Mouse (Mus musculus) hindbrain, embryonic 13.5 days (tissue): ENCODE data around the gene Mst1r. TPM values are rescaled to one million over a fixed set of nuclear protein-coding genes. Genes with fewer than 3 reads are reported as not detected.

Source experiments
- ATAC-seq: fragments of 200-750 bp; cut with Nextera tagmentation; 2 replicates; pipeline ENCODE4 v1.8.0; 2017; ENCODE audit warnings: moderate TSS enrichment; ENCODE audit not compliant: low FRiP score
- H3K27ac ChIP-seq: fragments of 300-500 bp; sonication (generic); 2 replicates; pipeline ENCODE4 v1.5.1; 2015; ENCODE audit warnings: inconsistent platforms, mild to moderate bottlenecking, moderate library complexity
- H3K27me3 ChIP-seq: fragments of 300-500 bp; sonication (generic); 2 replicates; pipeline ENCODE4 v1.6.1; 2015; ENCODE audit warnings: mild to moderate bottlenecking, inconsistent platforms
- H3K36me3 ChIP-seq: fragments of 300-500 bp; sonication (generic); 2 replicates; pipeline ENCODE4 v1.6.1; 2015; ENCODE audit warnings: mild to moderate bottlenecking, inconsistent platforms
- H3K4me1 ChIP-seq: fragments of 300-500 bp; sonication (generic); replicated peaks from 2 replicates; pipeline ENCODE4 v1.6.1; 2015; ENCODE audit warnings: inconsistent platforms
- H3K4me2 ChIP-seq: fragments of 300-500 bp; sonication (generic); 2 replicates; pipeline ENCODE4 v1.6.1; 2015; ENCODE audit warnings: inconsistent platforms, mild to moderate bottlenecking, moderate library complexity
- H3K4me3 ChIP-seq: fragments of 300-500 bp; sonication (generic); 2 replicates; pipeline ENCODE4 v1.5.1; 2015; ENCODE audit warnings: mild to moderate bottlenecking, inconsistent platforms
- H3K9ac ChIP-seq: fragments of 300-500 bp; sonication (generic); 2 replicates; pipeline ENCODE4 v1.6.1; 2015; ENCODE audit warnings: mild to moderate bottlenecking, inconsistent platforms
- H3K9me3 ChIP-seq: fragments of 300-500 bp; sonication (generic); 2 replicates; pipeline ENCODE4 v1.6.1; 2016; ENCODE audit warnings: inconsistent platforms
- WGBS: fragments of 180-500 bp; shearing (Covaris S2); methylation state at CpG from one replicate; pipeline ENCODE4 v1.1.7; 2015; 5-methylcytosine and 5-hydroxymethylcytosine counted together
- polyA plus RNA-seq: library from polyadenylated mRNA; unstranded; fragments of >200 nt; fragmentation: Nextera tagmentation; extraction: Ambion mirVana; gene quantifications from 2 replicates; pipeline ENCODE4 v1.2.1, GENCODE M21; 2015

Mst1r gene
- polyA plus RNA-seq, 1 experiment from 2014 or later, result 2.1 TPM

GRCm38 (mm10) chr9:107898563-107898962 is 8.1 kb upstream of the Mst1r start:
- Histone ChIP-seq H3K9ac (no peak overlapping the region), H3K4me3 (no peak overlapping the region), H3K36me3 (peaks cover 60% of the 10 kb centered on the region), H3K27me3 (peaks cover 35% of the 10 kb centered on the region), H3K4me1 (peaks cover 19% of the 10 kb centered on the region), H3K4me2 (no peak overlapping the region), H3K9me3 (no peaks in the 10 kb centered on the region), H3K27ac (no peak overlapping the region)
- no peak for ATAC-seq
- WGBS, result 89% methylated on average over 10 of the region's 10 CpGs

DNA sequence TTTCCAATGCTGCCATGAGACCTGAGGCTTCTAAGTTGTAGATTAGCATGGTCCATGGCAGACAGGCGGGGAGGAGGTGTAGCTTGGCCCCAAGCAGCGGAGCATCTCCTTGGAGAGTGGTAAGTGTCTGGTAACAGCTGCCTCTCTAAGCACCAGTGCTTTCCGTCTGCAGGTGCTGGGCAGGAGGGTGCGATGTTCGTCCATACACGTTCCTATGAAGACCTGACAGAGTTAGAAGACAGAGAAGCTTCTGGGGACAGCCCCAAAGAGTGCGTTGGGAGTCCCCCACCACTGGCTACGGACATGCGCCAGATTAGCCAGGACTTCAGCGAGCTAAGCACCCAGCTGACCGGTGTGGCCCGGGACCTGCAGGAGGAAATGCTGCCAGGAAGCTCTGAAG is 6.8 kb upstream of the Mst1r start:
- peak overlapping the region; percentile 51 for H3K9ac ChIP-seq
- 81% methylated on average over 12 of the region's 12 CpGs for WGBS
- H3K27me3 ChIP-seq, result peaks cover 35% of the 10 kb centered on the region
- H3K4me1 ChIP-seq, result peaks cover 19% of the 10 kb centered on the region
- no peak for ATAC-seq
- no peak overlapping the region for H3K4me2 ChIP-seq
- peaks cover 60% of the 10 kb centered on the region for H3K36me3 ChIP-seq
- no peak overlapping the region for H3K4me3 ChIP-seq
- H3K9me3 ChIP-seq, result no peaks in the 10 kb centered on the region
- no peak overlapping the region for H3K27ac ChIP-seq

GRCm38 (mm10) chr9:107900840-107901626 is 5.6 kb upstream of the Mst1r start:
- Histone ChIP-seq H3K27ac (peak overlapping the region; percentile 73), H3K27me3 (peaks cover 35% of the 10 kb centered on the region)
- 4% methylated on average over 44 of the region's 44 CpGs for WGBS

DNA sequence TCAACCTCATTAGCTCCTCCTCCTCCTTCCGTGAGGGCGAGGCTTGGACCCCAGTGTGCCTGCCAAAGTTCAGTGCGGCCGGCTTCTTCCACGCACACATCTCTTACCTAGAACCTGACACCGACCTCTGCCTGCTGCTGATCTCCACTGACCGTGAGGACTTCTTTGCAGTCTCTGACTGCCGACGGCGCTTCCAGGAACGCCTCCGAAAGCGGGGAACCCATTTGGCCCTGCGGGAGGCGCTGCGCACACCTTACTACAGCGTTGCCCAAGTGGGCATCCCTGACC is 5.1 kb upstream of the Mst1r start:
- Histone ChIP-seq H3K4me1 (peaks cover 21% of the 10 kb centered on the region), H3K9me3 (no peaks in the 10 kb centered on the region), H3K27ac (no peak overlapping the region), H3K27me3 (peaks cover 35% of the 10 kb centered on the region), H3K4me2 (peak overlapping the region; percentile 62), H3K4me3 (no peak overlapping the region; the same call in 1 of the 2 replicates), H3K36me3 (peaks cover 50% of the 10 kb centered on the region), H3K9ac (peak overlapping the region; percentile 63; the same call in 1 of the 2 replicates)
- ATAC-seq, result peak; percentile 2; the same call in 1 of the 2 replicates
- 13% methylated on average over 17 of the region's 17 CpGs for WGBS

More at GRCm38 (mm10) chr9:107900840-107901626, 5.6 kb upstream of the Mst1r start:
- peak; percentile 52 for ATAC-seq
- Histone ChIP-seq H3K4me2 (peak overlapping the region; percentile 62), H3K9ac (peak overlapping the region; percentile 63), H3K4me3 (peak overlapping the region; percentile 37), H3K4me1 (peaks cover 19% of the 10 kb centered on the region), H3K36me3 (peaks cover 55% of the 10 kb centered on the region), H3K9me3 (no peaks in the 10 kb centered on the region)

GRCm38 (mm10) chr9:107904726-107905125 is 1.9 kb upstream of the Mst1r start:
- Histone ChIP-seq H3K4me2 (no peak overlapping the region), H3K9me3 (no peaks in the 10 kb centered on the region), H3K27ac (no peak overlapping the region), H3K4me3 (no peak overlapping the region), H3K36me3 (peaks cover 27% of the 10 kb centered on the region), H3K27me3 (peaks cover 43% of the 10 kb centered on the region), H3K4me1 (peaks cover 42% of the 10 kb centered on the region), H3K9ac (no peak overlapping the region)
- ATAC-seq, result peak; percentile 14; the same call in 1 of the 2 replicates
- 4% methylated on average over 4 of the region's 4 CpGs for WGBS

- H3K4me2 ChIP-seq, result peak overlapping the region; percentile 54
- H3K9me3 ChIP-seq, result no peaks in the 10 kb centered on the region
- peak overlapping the region; percentile 30 for H3K4me3 ChIP-seq
- peak overlapping the region; percentile 63 for H3K9ac ChIP-seq
- H3K27me3 ChIP-seq, result peaks cover 21% of the 10 kb centered on the region
- no peak for ATAC-seq
- H3K27ac ChIP-seq, result no peak overlapping the region
- 48% methylated on average over 31 of the region's 31 CpGs for WGBS
- peaks cover 13% of the 10 kb centered on the region for H3K36me3 ChIP-seq
- peaks cover 23% of the 10 kb centered on the region for H3K4me1 ChIP-seq
Measured at GRCm38 (mm10) chr9:107906967-107907800, 511 bp downstream of the Mst1r start.

GRCm38 (mm10) chr9:107907801-107908120 is 1.1 kb downstream of the Mst1r start:
- Histone ChIP-seq H3K9me3 (no peaks in the 10 kb centered on the region), H3K4me1 (peaks cover 23% of the 10 kb centered on the region), H3K27ac (no peak overlapping the region), H3K4me2 (peak overlapping the region; percentile 54; the same call in 1 of the 2 replicates), H3K36me3 (peaks cover 7% of the 10 kb centered on the region), H3K9ac (no peak overlapping the region), H3K4me3 (no peak overlapping the region), H3K27me3 (peaks cover 15% of the 10 kb centered on the region)
- no peak for ATAC-seq
- WGBS, result 82% methylated on average over 14 of the region's 14 CpGs

GRCm38 (mm10) chr9:107908410-107909158 is 1.9 kb downstream of the Mst1r start:
- ATAC-seq, result no peak
- 23% methylated on average over 18 of the region's 18 CpGs for whole genome bisulfite sequencing
- no peak overlapping the region for H3K9ac ChIP-seq
- H3K27me3 ChIP-seq, result peaks cover 14% of the 10 kb centered on the region
- peaks cover 23% of the 10 kb centered on the region for H3K4me1 ChIP-seq
- H3K36me3 ChIP-seq, result no peaks in the 10 kb centered on the region
- no peak overlapping the region for H3K4me2 ChIP-seq
- no peak overlapping the region for H3K4me3 ChIP-seq
- H3K27ac ChIP-seq, result no peak overlapping the region
- H3K9me3 ChIP-seq, result no peaks in the 10 kb centered on the region

GRCm38 (mm10) chr9:107910025-107910769 is 3.5 kb downstream of the Mst1r start:
- no peak overlapping the region for H3K4me2 ChIP-seq
- no peak overlapping the region for H3K9ac ChIP-seq
- no peaks in the 10 kb centered on the region for H3K9me3 ChIP-seq
- peaks cover 23% of the 10 kb centered on the region for H3K4me1 ChIP-seq
- peaks cover 14% of the 10 kb centered on the region for H3K27me3 ChIP-seq
- H3K27ac ChIP-seq, result no peak overlapping the region
- WGBS, result 92% methylated on average over 15 of the region's 15 CpGs
- no peak overlapping the region for H3K4me3 ChIP-seq
- no peaks in the 10 kb centered on the region for H3K36me3 ChIP-seq
- no peak for ATAC-seq

- Histone ChIP-seq H3K27ac (no peak overlapping the region), H3K4me3 (no peak overlapping the region), H3K27me3 (0 out of 2 replicates have a peak, but pooled peaks cover 8% of the 10 kb centered on the region), H3K36me3 (no peaks in the 10 kb centered on the region), H3K9me3 (no peaks in the 10 kb centered on the region), H3K4me2 (no peak overlapping the region), H3K9ac (no peak overlapping the region), H3K4me1 (peaks cover 11% of the 10 kb centered on the region)
- no peak for ATAC-seq
- 87% methylated on average over 16 of the region's 16 CpGs for WGBS
Measured at GRCm38 (mm10) chr9:107914764-107915420, 8.2 kb downstream of the Mst1r start.

DNA sequence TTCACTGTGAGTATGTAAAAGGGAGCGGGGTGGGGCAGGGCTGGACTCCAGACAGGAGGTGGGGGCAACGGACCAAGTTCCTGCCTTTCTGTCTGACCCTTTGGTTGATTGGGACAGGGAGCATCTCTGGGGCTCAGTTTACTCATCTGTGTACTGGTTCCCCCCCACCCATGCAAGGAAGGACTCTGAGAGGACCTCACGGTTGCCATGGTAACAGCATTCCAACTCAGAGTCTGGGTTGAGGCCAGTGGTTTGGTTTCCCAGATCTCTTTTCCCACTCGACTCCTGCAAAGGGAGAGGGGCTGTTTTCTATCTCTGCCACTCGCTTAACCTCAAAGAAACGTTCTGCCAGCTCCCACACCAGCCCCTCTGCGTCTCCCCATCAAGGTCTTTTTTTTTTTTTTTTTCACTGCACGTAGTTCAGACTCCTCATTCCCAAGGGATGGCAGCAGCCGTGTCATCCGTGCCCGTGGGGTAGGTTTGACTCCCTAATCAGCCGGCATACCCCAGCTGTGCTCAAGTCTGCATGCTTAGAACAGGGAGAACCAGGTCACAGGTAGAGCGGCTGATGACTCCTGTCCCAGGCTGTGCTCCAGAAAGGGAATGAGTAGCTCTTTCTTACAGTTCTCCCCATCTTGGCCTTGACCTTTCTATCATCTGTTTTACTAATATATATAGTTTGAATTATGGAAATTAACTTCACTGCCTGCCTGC is 11.4 kb downstream of the Mst1r start:
- Histone ChIP-seq H3K36me3 (no peaks in the 10 kb centered on the region), H3K27me3 (0 out of 2 replicates have a peak, but pooled peaks cover 8% of the 10 kb centered on the region), H3K27ac (no peak overlapping the region), H3K9me3 (no peaks in the 10 kb centered on the region), H3K9ac (peak overlapping the region; percentile 53; the same call in 1 of the 2 replicates), H3K4me3 (no peak overlapping the region), H3K4me1 (peaks cover 11% of the 10 kb centered on the region), H3K4me2 (no peak overlapping the region)
- 32% methylated on average over 13 of the region's 13 CpGs for WGBS
- ATAC-seq, result 0 out of 2 replicates have a peak, but pooled peaks have one; percentile 65
